Mouse (Mus musculus): ENCODE data around the gene Zfp958. TPM values are rescaled to one million over a fixed set of nuclear protein-coding genes. Genes with fewer than 3 reads are reported as not detected.
A peak's percentile ranks its signal among the peaks of the same experiment; 100 is the strongest.

Gene Zfp958
- polyA plus RNA-seq, 1 experiment from 2014 or later: 9.3 TPM

- no peak overlapping the region for H3K9ac ChIP-seq (replicated peaks; ENCODE audit: low read depth)
- no peaks in the 10 kb centered on the region for H3K36me3 ChIP-seq (ENCODE audit: insufficient read depth, low read length)
- H3K4me1 ChIP-seq (ENCODE audit: insufficient read depth, low read depth, low read length): no peaks in the 10 kb centered on the region
- no peaks in the 10 kb centered on the region for H3K27me3 ChIP-seq (replicated peaks; ENCODE audit: insufficient read depth, low read length)
- no peak overlapping the region for H3K4me2 ChIP-seq (replicated peaks; ENCODE audit: low read depth, low read length)
- ATAC-seq (no peak), DNase-seq (ENCODE audit: low spot score) (peak; percentile 33)
- peaks cover 5% of the 10 kb centered on the region; the same call in 1 of the 2 replicates for H3K9me3 ChIP-seq (ENCODE audit: low read length)
- H3K4me3 ChIP-seq (ENCODE audit: low read depth, low read length): no peak overlapping the region
- 95% methylated on average over 3 of the region's 3 CpGs for WGBS
- no peak for TF ChIP-seq EP300 (IDR thresholded peaks at IDR 0.05)
- no peak for TF ChIP-seq CTCF (IDR thresholded peaks at IDR 0.05)
- H3K27ac ChIP-seq (ENCODE audit: low read length): no peak overlapping the region
Measured at GRCm38 (mm10) chr8:4679796-4680195, 66.8 kb downstream of the Zfp958 start.

Other genes starting within 250 kb of the Zfp958 start
- gene Cers4, start 120.1 kb upstream of the Zfp958 start, polyA plus RNA-seq (2015; fragmentation: Nextera tagmentation; extraction: Ambion mirVana): 55.3 and 58.6 TPM in 2 replicates
- 3.0 and 4.7 TPM in 2 replicates for gene Shcbp1, start 166.4 kb downstream of the Zfp958 start, polyA plus RNA-seq (2015; fragmentation: Nextera tagmentation; extraction: Ambion mirVana)

Data from lung, postnatal 0 days (tissue).